Mouse (Mus musculus) left cerebral cortex, adult 9 months (tissue): ENCODE measurements around the gene 2310009B15Rik.

ENCODE experiments used
- DNase-seq, 2 experiments: peaks; one replicate each; pipeline ENCODE4 v3.0.0; 2022; ENCODE audit warnings: low spot score in 2 of 2

The 2310009B15Rik gene

DNA sequence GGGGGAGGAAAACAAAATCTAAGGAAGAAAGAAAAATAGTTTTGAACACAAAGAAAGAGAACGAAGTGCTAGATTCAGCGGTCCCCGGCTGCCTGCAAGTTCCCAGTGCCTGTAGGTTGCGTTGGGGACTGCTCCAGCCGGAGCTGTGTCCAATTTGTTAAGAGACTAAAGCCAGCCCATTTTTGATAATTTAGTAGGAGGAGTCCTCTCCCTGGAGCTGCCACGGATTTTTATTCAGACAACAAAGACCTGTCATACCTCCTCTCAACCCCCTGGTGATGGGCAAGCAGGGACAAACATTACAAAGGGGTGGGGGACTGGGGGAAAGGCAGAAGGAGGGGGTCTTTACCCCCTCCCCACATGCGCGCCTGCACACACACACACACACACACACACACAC, 14.3 kb downstream of the 2310009B15Rik start:
- no peak for DNase-seq

- DNase-seq, result no peak
Measured at GRCm38 (mm10) chr1:138841306-138842095, 15.2 kb downstream of the 2310009B15Rik start.

DNA sequence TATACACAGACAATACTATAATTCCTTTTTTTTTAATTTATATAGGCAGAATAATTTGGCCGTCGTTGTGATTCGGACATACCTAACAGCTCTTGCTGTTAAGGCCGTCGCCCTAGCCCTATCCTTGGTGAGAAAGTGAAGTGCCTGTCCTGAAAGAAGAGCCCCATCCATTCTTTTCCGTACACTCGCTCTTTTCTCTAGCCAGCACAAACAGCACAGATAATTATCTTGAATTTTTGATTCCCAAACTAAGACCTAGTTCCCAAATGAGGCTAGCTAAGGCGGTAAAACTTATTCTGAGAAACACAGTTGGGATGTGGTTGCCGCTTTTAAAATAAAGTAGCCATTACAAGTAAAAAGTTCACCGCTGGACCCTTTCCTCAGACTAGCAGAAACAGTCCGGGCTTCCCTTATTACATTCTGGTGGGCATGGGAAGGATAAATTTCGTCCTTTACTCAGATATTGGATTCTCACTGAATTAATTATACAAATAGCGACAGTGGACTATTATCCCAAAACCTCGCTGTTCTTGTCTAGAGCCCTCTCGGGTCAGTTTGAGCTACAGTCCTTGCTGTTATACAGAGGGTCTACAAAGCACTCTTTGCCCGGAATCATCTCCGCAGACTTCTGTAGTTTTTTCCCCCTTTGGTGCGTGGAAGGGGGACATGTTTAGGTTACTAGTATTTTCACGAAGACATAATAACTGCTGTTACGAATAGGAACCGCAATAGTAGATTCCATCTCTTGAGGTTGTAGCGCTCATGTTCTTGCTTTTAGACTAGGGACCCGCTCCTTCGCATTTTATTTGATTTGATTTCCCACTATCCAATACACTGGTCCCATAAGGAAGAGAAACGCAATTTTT, 16.0 kb downstream of the 2310009B15Rik start:
- no peak for DNase-seq

GRCm38 (mm10) chr1:138839809-138840430, 16.7 kb downstream of the 2310009B15Rik start:
- DNase-seq, result no peak

GRCm38 (mm10) chr1:138839291-138839690, 17.4 kb downstream of the 2310009B15Rik start:
- no peak for DNase-seq

GRCm38 (mm10) chr1:138837786-138838743, 18.6 kb downstream of the 2310009B15Rik start:
- DNase-seq, result no peak

GRCm38 (mm10) chr1:138835355-138835900, 21.2 kb downstream of the 2310009B15Rik start:
- no peak for DNase-seq

DNA sequence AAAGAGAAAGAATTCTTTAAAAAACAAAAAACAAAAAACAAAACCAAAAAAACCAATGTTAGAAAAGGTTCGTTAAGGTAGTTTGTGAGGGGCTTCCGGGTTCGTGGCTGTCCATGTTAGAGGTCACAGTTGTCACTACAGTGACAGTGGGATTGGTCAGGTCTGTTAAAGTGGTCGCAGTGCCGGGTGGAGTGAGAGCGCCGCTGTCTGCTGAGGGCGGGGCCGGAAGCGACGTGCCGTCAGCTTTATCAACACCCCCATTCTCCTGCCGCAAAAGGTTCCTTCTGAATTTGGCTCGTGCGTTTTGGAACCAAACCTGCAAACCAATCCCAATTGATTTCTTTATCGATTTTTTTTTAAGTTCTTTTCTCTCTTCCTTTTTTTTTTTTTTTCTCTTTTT, 25.3 kb downstream of the 2310009B15Rik start:
- no peak for DNase-seq

DNA sequence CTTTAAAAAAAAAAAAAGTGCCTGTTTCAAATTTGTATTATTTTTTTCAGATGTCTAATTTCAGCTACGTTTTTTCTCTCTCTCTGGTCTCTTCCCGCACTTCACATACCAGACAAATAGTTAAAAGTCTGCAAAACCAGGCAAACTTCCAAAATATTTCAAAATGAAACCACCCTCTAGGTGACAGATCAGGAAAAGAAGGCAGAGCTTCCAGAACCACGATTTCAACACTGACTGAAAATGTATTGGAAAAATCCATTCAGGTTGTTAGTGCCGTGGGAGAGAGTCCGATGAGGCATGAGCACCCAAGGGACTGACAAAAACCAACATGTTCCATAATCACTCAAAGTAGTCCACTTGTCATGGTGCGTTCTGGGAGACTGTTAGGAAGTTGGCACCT, 29.8 kb downstream of the 2310009B15Rik start:
- no peak for DNase-seq

DNA sequence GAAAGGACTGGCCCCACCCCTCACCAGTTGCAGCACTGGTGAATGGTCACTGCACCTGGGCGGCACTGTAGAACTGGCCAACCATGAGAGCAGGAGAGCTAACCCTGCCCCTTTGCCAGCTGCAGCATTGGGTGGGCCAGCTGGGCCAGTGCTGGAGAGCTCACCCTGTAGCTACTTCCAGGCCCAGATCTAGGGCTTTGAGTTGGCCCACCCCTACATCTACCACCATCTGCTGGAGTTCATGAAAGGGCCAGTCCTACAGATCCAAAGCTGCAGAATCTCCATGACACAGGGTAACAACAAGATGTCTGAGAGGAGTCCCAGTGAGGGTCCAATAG, 33.7 kb downstream of the 2310009B15Rik start:
- no peak for DNase-seq

DNA sequence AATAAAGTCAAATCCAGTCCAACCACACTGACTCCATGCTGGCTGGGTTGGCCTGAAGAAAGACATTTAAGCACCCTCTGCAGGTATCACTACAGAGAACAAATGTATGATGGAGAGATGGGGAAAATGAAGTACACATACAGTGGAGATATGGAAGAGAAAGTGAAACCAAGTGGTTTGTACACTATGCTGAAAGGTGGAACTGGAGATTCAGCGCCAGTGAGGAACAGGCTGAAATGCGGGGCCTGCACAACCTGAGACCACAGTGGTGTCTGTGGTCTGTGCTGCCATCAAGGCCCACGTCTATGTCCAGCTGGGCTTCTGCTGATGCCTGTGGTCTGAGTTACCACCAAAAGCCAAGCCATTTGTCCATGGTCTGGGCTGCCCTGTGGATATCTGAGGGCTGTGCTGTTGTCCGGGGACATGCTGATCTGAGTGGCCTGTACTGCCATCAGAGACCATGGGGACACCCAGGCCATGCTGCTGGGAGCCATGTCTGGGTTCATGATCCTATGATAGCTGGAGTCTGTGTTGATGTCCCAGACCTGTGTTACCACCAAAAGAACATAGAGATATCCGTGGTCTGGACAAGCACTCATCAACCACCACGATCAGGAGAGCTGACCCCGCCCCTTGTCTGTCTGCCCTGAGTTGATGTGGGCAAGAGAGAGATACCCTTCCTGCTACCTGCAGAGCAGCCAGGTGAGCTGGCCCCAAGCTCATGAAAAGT, 34.2 kb downstream of the 2310009B15Rik start:
- DNase-seq, result no peak
